15 mouse cellular contexts compared by ENCODE assay signal in the genomic region with DNA sequence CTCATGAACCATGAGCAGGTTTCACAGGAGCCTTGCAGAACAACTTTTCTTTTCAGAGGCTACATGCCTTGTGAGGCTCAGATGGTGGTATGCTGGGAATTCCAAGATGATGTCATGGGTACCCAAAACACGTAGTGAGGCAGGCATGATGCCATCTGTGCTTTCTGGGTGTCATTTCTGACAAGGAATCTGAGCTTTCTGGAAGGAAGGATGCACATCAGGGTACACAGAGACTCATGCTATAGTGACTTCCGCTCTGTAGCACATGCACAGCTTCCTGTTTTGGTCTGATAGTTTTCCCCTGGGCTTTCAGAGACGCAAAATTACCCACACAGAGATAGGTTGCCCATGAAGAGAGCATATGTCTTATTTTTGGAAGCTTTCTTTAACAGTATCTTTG.
DNase-seq lines count a peak whose midpoint lies in the region; ATAC-seq and TF ChIP-seq lines count a peak whose summit lies in the region.
"Had no signal": no experiment of that assay in that cellular context is flagged by ENCODE, and none has a peak within 500 bp of the region (broad histone marks: within the 10 kb centered on the region; RNA-seq: fewer than 3 reads in every experiment).

No protein-coding gene starts in this region.

- DNase-seq in CD4-positive helper T cell, adult 2 months (ENCODE audit: low read depth, low spot score) = peak; percentile 78
- DNase-seq in natural killer cell, adult 2 months (ENCODE audit: low spot score in 2 of 2) = peak; percentile 54 to 77
- peak; percentile 70 for DNase-seq in thymus, postnatal 0 days (ENCODE audit: low spot score)
- no peak for DNase-seq in layer of hippocampus, adult 18-20 months (ENCODE audit: low spot score in 2 of 2)
- no peak for DNase-seq in layer of hippocampus, postnatal 14 days (ENCODE audit: low spot score in 2 of 2)
- DNase-seq: cerebellum, adult 9-11 months; right cerebral cortex, adult 18-20 months had no signal

- ATAC-seq in intestine, embryonic 15.5 days = no peak
- ATAC-seq: hindbrain, embryonic 16.5 days had no signal

- TF ChIP-seq CTCF in bone marrow, adult 2 months (IDR thresholded peaks at IDR 0.05; ENCODE audit: control insufficient read depth, insufficient read depth, low read length) = no peak

- H3K9ac ChIP-seq in intestine, embryonic 15.5 days = no peak overlapping the region
- H3K9ac ChIP-seq: liver, embryonic 15.5 days; neural tube, embryonic 15.5 days had no signal

- H3K4me2 ChIP-seq in intestine, embryonic 15.5 days (replicated peaks) = no peak overlapping the region
- H3K4me2 ChIP-seq: liver, embryonic 15.5 days; neural tube, embryonic 15.5 days had no signal

- H3K27ac ChIP-seq in bone marrow, adult 2 months (ENCODE audit: control insufficient read depth, insufficient read depth, low read depth, low read length, poor library complexity) = peak overlapping the region; percentile 82
- H3K27ac ChIP-seq in intestine, embryonic 15.5 days = no peak overlapping the region
- H3K27ac ChIP-seq: embryonic facial prominence, embryonic 10.5 days; kidney, postnatal 0 days; liver, embryonic 15.5 days; neural tube, embryonic 15.5 days had no signal

- no peak for TF ChIP-seq POLR2A in bone marrow, adult 2 months (IDR thresholded peaks at IDR 0.05; ENCODE audit: borderline replicate concordance, control insufficient read depth, low read depth, low read length)

- no peaks in the 10 kb centered on the region for H3K36me3 ChIP-seq in intestine, embryonic 15.5 days
- H3K36me3 ChIP-seq: embryonic facial prominence, embryonic 10.5 days; liver, embryonic 15.5 days; neural tube, embryonic 15.5 days had no signal

- no peaks in the 10 kb centered on the region; the same call in 1 of the 2 replicates for H3K4me1 ChIP-seq in bone marrow, adult 2 months (ENCODE audit: control insufficient read depth, insufficient read depth, low read length)
- H3K4me1 ChIP-seq in intestine, embryonic 15.5 days (replicated peaks) = no peaks in the 10 kb centered on the region
- H3K4me1 ChIP-seq: embryonic facial prominence, embryonic 10.5 days; liver, embryonic 15.5 days; neural tube, embryonic 15.5 days had no signal

- H3K4me3 ChIP-seq in bone marrow, adult 2 months (replicated peaks; ENCODE audit: control insufficient read depth, low read depth, low read length) = no peak overlapping the region
- H3K4me3 ChIP-seq in intestine, embryonic 15.5 days (replicated peaks) = no peak overlapping the region
- H3K4me3 ChIP-seq: embryonic facial prominence, embryonic 10.5 days; liver, embryonic 15.5 days; neural tube, embryonic 15.5 days had no signal

- H3K9me3 ChIP-seq in intestine, embryonic 15.5 days = no peaks in the 10 kb centered on the region
- H3K9me3 ChIP-seq: embryonic facial prominence, embryonic 10.5 days; liver, embryonic 15.5 days; neural tube, embryonic 15.5 days had no signal

- H3K27me3 ChIP-seq in intestine, embryonic 15.5 days (replicated peaks) = no peaks in the 10 kb centered on the region
- H3K27me3 ChIP-seq: CH12.LX; liver, embryonic 15.5 days; neural tube, embryonic 15.5 days had no signal

- WGBS in bone marrow, adult 2 months = 10% methylated on average over 3 of the region's 3 CpGs
- WGBS in intestine, embryonic 15.5 days = 62% methylated on average over 3 of the region's 3 CpGs

Comparison
In these comparisons a context has a peak if more than half of its experiments do, and no peak if none do; other contexts are left out.
1. DNase-seq: peak in CD4-positive helper T cell, adult 2 months (single experiment), natural killer cell, adult 2 months (2 of 2) and thymus, postnatal 0 days (single experiment); none in layer of hippocampus, adult 18-20 months (0 of 2) and layer of hippocampus, postnatal 14 days (0 of 2).